Mouse (Mus musculus): ENCODE measurements around the gene D6Wsu163e.

- TF ChIP-seq POLR2A (IDR thresholded peaks at IDR 0.05; ENCODE audit: low read depth, low read length) (no peak), CTCF (IDR thresholded peaks at IDR 0.05; ENCODE audit: borderline replicate concordance, insufficient read depth, low read length) (no peak)
Measured at GRCm38 (mm10) chr6:126966241-126967026, 26.7 kb downstream of the D6Wsu163e start.

Measured in embryonic fibroblast, embryonic 13.5 days (primary cell).